Mouse (Mus musculus): Measurements from ENCODE around the gene Tmtc3.
"Not testable (repeated sequence)": the region's sequence is repeated elsewhere in the genome, so short reads cannot be mapped to it uniquely, and the experiment has no call there.

Gene Tmtc3

DNA sequence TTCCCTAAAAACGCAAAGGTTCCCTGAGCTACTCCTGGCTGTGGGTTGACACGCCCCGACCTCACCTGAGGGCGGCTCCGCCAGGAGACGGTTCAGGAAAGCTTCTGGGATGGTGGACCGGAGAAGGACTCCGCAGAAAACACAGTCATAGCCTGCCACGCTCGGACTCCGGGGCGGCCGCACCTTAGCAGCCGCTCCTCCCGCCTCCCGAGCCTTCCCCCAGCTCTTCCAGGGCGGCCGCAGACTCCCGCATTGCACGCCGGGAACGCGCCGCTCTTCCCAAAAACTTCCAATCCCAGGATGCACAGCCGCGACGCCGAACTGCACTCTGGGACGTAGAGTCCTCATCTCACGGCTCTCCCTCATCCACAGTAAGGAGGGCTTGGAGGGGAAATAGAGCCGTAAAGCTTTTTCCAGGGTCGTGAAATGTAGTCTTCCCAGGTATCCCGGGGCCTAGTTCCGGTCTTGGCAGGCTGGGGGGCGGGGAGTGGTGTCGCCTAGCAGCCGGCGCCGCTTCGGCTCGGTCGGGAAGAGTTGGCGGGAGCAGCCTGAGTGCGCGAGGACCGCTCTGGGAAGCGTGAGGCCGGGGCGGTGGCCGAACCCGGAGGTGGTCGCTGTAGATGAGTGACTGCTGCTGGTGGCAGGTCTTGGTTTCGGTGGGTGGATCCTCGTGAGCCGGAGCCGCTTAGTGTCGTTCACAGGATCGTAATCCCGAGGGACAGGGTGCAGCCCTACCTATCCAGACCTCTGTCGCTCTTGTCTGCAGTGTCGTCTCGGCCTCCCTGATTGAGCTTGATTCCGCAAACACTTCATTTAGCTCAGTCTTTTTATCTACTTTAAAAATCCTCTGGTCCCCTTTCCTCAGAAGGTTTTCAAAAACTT, at the start of gene Tmtc3, which contains the start of gene Cep290:
TSS of gene Tmtc3 (minus strand) at position 254 of the 882 bp plus-strand sequence.
TSS of gene Cep290 (plus strand) at position 462 of the 882 bp plus-strand sequence.
- in situ Hi-C loops (cut with MboI; ENCODE audit: low sequenced_read_pairs) = no loop called here

- in situ Hi-C loops (cut with MboI; ENCODE audit: low sequenced_read_pairs) = no loop called here
Observed at GRCm38 (mm10) chr10:100524499-100525390, 37.6 kb upstream of the Tmtc3 start.

- in situ Hi-C loops (cut with MboI; ENCODE audit: low sequenced_read_pairs) = no loop called here
Observed at GRCm38 (mm10) chr10:100522330-100522729, 35.2 kb upstream of the Tmtc3 start.

- in situ Hi-C loops (cut with MboI; ENCODE audit: low sequenced_read_pairs) = no loop called here
Observed at GRCm38 (mm10) chr10:100521617-100522016, 34.5 kb upstream of the Tmtc3 start.

- in situ Hi-C loops (cut with MboI; ENCODE audit: low sequenced_read_pairs) = no loop called here
Observed at GRCm38 (mm10) chr10:100508170-100508569, 21.0 kb upstream of the Tmtc3 start.

GRCm38 (mm10) chr10:100498309-100498708, 11.2 kb upstream of the Tmtc3 start:
- in situ Hi-C loops (cut with MboI; ENCODE audit: low sequenced_read_pairs) = no loop called here

- in situ Hi-C loops (cut with MboI; ENCODE audit: low sequenced_read_pairs) = no loop called here
Observed at GRCm38 (mm10) chr10:100491916-100492315, 4.8 kb upstream of the Tmtc3 start.

- in situ Hi-C loops (cut with MboI; ENCODE audit: low sequenced_read_pairs) = no loop called here
Observed at GRCm38 (mm10) chr10:100486701-100487096, 451 bp downstream of the Tmtc3 start.

GRCm38 (mm10) chr10:100479538-100479937, 7.6 kb downstream of the Tmtc3 start:
- in situ Hi-C loops (cut with MboI; ENCODE audit: low sequenced_read_pairs) = no loop called here

DNA sequence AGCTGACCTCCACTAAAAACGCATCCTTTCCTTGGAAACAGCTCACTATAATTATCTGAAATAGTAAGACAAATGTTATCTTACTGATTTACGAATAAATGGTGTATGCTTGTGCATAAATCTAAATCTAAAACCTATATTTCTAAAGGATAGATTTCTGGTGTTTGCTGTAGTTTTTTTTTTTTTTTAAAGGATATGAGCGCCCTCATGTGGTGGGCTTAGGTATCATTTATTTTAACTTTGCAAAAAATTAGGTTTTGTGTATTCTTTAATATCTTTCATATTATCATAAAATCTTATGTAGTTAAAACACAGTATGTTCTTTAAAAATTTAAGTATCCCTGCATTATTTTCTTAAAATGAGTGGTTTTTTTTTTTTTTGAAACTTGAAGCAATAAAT, 12.1 kb downstream of the Tmtc3 start:
- in situ Hi-C loops (cut with MboI; ENCODE audit: low sequenced_read_pairs) = no loop called here

- in situ Hi-C loops (cut with MboI; ENCODE audit: low sequenced_read_pairs) = no loop called here
Observed at GRCm38 (mm10) chr10:100460515-100460914, 26.6 kb downstream of the Tmtc3 start.

GRCm38 (mm10) chr10:100449394-100449793, 37.8 kb downstream of the Tmtc3 start:
- in situ Hi-C loops (cut with MboI; ENCODE audit: low sequenced_read_pairs) = no loop called here

- in situ Hi-C loops (cut with MboI; ENCODE audit: low sequenced_read_pairs) = no loop called here
Observed at GRCm38 (mm10) chr10:100427592-100427991, 59.6 kb downstream of the Tmtc3 start.

- in situ Hi-C loops (cut with MboI; ENCODE audit: low sequenced_read_pairs) = no loop called here
Observed at GRCm38 (mm10) chr10:100415566-100415965, 71.6 kb downstream of the Tmtc3 start.

DNA sequence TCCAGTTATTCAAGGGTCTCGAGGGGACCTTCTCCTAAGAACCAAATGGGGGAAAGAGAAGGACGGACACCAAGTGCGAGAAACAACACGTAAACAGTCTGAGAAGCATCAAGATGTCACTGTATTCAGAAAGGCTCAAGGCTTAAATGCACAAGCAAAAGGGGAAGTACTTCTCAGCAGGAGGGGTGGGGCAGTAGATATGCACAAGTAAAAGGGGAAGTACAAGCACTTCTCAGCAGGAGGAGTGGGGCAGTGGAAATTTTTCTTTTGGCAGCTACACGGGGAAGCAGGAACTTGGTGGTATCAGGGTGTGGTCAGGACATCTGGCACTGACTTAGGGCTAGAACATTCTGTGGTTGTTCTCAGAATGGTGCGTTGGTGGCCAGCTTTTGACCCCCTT, 84.8 kb downstream of the Tmtc3 start:
- in situ Hi-C loops (cut with MboI; ENCODE audit: low sequenced_read_pairs) = not testable (repeated sequence)

Data from CH12F3 (cell line).